Mouse (Mus musculus): Measurements from ENCODE around the gene Trp53rkb. TPM values are rescaled to one million over a fixed set of nuclear protein-coding genes. Genes with fewer than 3 reads are reported as not detected.

Gene Trp53rkb
- total RNA-seq, 2 experiments from 2014 or later, result 2.2 to 4.5 TPM

- ATAC-seq (replicated peaks; ENCODE audit: poor library complexity, severe bottlenecking), result peak; percentile 74
These were observed 34.3 kb downstream of the Trp53rkb start for GRCm38 (mm10) chr2:166826491-166827224.

- ATAC-seq (replicated peaks; ENCODE audit: poor library complexity, severe bottlenecking), result no peak
These were observed 36.0 kb downstream of the Trp53rkb start for GRCm38 (mm10) chr2:166828306-166828705.

- no peak for ATAC-seq (replicated peaks; ENCODE audit: poor library complexity, severe bottlenecking)
These were observed 38.0 kb downstream of the Trp53rkb start for GRCm38 (mm10) chr2:166830350-166830749.

GRCm38 (mm10) chr2:166834091-166834490, 41.8 kb downstream of the Trp53rkb start:
- no peak for ATAC-seq (replicated peaks; ENCODE audit: poor library complexity, severe bottlenecking)

GRCm38 (mm10) chr2:166834796-166835195, 42.5 kb downstream of the Trp53rkb start:
- ATAC-seq (replicated peaks; ENCODE audit: poor library complexity, severe bottlenecking), result no peak

GRCm38 (mm10) chr2:166835581-166835980, 43.2 kb downstream of the Trp53rkb start:
- ATAC-seq (replicated peaks; ENCODE audit: poor library complexity, severe bottlenecking), result no peak

GRCm38 (mm10) chr2:166841813-166842212, 49.5 kb downstream of the Trp53rkb start:
- no peak for ATAC-seq (replicated peaks; ENCODE audit: poor library complexity, severe bottlenecking)

Other genes with a start within 250 kb of the Trp53rkb start
- 29.4 and 39.0 TPM in 2 replicates for gene Prex1, start 78.7 kb upstream of the Trp53rkb start, total RNA-seq (2014; fragmentation: Nextera tagmentation)
- 13.4 and 15.6 TPM in 2 replicates for gene Prex1, start 78.7 kb upstream of the Trp53rkb start, total RNA-seq (2017)
- 14.2 and 20.5 TPM in 2 replicates for gene Arfgef2, start 13.1 kb downstream of the Trp53rkb start, total RNA-seq (2014; fragmentation: Nextera tagmentation)
- gene Arfgef2, start 13.1 kb downstream of the Trp53rkb start, total RNA-seq (2017), result 15.3 and 24.7 TPM in 2 replicates
- 107 and 128 TPM in 2 replicates for gene Cse1l, start 113.5 kb downstream of the Trp53rkb start, total RNA-seq (2014; fragmentation: Nextera tagmentation)
- 156 and 159 TPM in 2 replicates for gene Cse1l, start 113.5 kb downstream of the Trp53rkb start, total RNA-seq (2017)
- 46.7 and 50.7 TPM in 2 replicates for gene Stau1, start 203.8 kb downstream of the Trp53rkb start, total RNA-seq (2014; fragmentation: Nextera tagmentation)
- gene Stau1, start 203.8 kb downstream of the Trp53rkb start, total RNA-seq (2017), result 25.4 and 34.3 TPM in 2 replicates
- gene Ddx27, start 222.7 kb downstream of the Trp53rkb start, total RNA-seq (2014; fragmentation: Nextera tagmentation), result 61.9 and 68.6 TPM in 2 replicates
- gene Ddx27, start 222.7 kb downstream of the Trp53rkb start, total RNA-seq (2017), result 97.9 and 106 TPM in 2 replicates

Measured in granulocyte monocyte progenitor cell, adult 5-6 weeks (primary cell).